Mouse (Mus musculus) ES-E14 (cell line): Measurements from ENCODE around the gene Pla2g1b.

ENCODE experiments used
- HCFC1 ChIP-seq: IDR thresholded peaks from 2 replicates; pipeline ENCODE4 v1.6.1; 2012; ENCODE audit warnings: low read length, inconsistent platforms, borderline replicate concordance; ENCODE audit not compliant: insufficient read depth
- MAFK ChIP-seq: IDR thresholded peaks from 2 replicates; pipeline ENCODE4 v1.6.1; 2014; ENCODE audit warnings: mild to moderate bottlenecking, low read depth, low read length, inconsistent platforms; ENCODE audit not compliant: insufficient read depth
- ZNF384 ChIP-seq: IDR thresholded peaks from 2 replicates; pipeline ENCODE4 v1.6.1; 2012; ENCODE audit warnings: low read depth, low read length, inconsistent platforms

DNA sequence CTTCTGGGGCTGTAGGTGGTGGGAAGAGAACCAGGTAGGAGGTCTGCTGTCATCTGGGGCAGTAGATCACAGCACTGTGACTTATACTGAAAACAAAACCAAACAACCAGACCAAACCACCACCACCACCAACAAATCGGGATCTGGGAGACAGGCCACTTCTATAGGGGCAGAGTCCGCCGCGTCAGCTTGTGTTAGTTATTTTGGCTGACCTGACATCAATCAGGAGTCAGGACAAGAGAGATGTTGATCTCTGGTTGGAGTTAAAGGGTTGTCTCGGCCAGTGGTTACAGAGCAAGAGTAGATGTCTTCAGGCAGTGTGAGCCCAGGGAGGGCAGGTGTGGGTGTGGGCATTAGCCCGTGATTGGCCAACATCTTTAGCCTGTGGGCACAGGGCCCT is 48.3 kb downstream of the Pla2g1b start:
- TF ChIP-seq ZNF384, result no peak
- no peak for TF ChIP-seq HCFC1
- no peak for TF ChIP-seq MAFK
